Mouse (Mus musculus) liver, postnatal 0 days (tissue): Measurements from ENCODE around the gene Afap1l2.

Experiments used
- CTCF ChIP-seq: sonication (generic); IDR thresholded peaks from 2 replicates; pipeline ENCODE4 v1.5.1; 2016; ENCODE audit warnings: antibody characterized with exemption, low read depth
- EP300 ChIP-seq: IDR thresholded peaks from 2 replicates; pipeline ENCODE4 v1.6.1; 2016; ENCODE audit warnings: antibody characterized with exemption, low read depth, mild to moderate bottlenecking

DNA sequence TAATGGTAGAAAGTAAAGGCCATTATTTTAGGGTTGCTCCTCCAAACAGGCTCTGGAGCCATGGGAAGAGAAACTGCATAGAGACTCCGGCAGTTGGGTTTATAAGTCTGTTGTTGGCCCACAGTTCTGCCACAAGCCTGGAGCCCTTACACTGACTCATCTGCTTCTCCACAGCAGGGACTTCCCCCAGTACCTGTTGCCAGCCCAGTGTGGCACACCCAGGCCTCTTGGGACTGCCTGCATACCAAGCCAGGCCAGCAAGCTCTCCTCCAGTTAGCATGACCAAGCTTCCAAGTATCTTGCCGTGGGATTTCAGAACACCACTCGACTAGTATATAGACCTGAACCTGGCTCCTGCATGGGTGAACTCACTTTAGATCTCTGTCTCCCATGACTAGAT, 6.8 kb upstream of the Afap1l2 start:
- TF ChIP-seq CTCF (no peak), EP300 (no peak)
